Mouse (Mus musculus) regulatory T cell (primary cell): ENCODE data around the gene Rapgef2.

ENCODE experiments used
- in situ Hi-C: fragments of 300-600 bp; cut with MboI, MseI; formaldehyde crosslinking; loops from one replicate; pipeline ENCODE4 v1.15.1; 2025; ENCODE audit warnings: high pct_unique_total_duplicates

Gene Rapgef2

DNA sequence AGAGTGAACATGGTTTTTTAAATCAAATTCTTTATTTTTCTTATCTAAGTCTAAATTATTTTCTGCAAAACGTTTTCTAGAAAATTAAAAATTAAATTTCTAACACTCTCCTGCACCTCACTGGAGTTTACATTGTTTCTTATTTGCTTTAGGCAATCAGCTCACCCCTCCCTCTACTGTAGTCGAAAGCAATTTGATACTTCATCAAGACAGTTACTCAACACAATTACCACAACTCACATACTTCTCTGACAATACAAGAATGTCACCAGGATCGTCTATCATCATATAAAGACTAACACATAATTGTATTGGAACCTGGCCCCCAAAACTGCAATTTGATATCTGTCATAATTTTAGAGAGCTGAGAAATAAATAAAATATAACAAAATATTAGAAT lies 51.8 kb downstream of the Rapgef2 start:
- in situ Hi-C loops: no loop called here

DNA sequence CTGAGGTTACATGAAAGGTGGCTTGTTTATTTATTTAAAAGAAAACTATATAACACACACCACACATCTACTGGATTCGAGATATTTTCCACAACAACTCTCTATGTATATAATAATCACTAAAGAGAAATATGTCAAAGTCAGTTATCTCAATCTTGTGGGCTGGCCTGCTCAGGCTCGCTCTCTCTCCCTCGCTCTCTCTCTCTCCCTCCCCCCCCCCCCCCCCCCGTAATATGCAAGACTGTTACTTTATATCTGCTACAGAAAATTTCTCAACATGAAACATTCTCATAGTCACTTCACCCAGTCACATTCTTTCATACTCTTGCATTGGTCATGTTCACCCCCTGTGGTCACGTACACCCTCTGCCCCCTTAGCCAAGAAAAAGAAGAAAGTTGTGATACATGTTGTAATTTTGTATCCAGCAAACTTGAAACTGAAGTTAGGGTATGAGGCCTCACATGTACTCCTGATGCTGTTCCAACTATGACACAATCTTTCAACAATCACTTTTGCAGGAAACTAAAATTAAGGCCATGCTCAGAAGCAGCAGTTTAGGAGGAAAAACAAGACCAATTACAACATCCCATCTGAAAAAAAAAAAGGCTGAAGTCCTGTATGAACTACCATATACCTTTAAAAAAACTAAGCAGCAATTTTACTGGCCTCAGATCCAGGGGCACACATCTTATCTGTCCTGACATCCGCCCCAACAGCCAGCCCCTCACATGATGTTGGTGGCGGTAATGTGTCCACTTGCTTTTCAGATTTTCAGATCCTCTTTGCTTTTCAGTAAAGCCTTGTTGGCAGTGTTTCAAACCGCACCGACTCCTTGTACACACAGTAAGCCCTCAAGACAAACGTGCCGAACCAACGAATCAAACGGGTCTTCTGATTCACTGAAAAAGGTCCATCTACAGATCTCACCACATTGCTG lies 52.6 kb downstream of the Rapgef2 start:
- in situ Hi-C loops: no loop called here

GRCm38 (mm10) chr3:79230718-79231117 lies 55.6 kb downstream of the Rapgef2 start:
- in situ Hi-C loops: no loop called here

DNA sequence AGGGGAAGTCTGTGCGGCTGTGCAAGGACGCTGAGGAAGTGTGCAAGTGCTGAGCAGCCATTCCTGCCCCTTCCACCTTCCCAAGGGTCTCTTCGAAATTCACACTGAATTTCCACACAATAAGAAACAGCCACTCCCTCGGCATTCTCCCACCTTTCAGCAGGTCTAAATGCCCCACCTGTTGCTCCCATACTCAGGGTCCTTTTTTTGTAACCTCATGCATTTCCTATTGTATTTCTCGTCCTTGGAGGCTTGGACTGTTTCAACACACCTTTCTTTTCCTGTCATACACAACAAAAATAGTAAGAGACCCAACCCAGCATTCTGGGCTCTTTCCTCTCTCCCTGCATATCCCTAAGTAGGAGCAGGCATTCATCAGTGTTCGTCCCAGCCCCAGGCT lies 56.8 kb downstream of the Rapgef2 start:
- in situ Hi-C loops: loop anchor here (10.0 kb wide), 3 partner anchors 55 to 355 kb away; partner anchors contain the start of gene Rapgef2

GRCm38 (mm10) chr3:79228304-79228703 lies 58.0 kb downstream of the Rapgef2 start:
- in situ Hi-C loops: loop anchor here (10.0 kb wide), 3 partner anchors 56 to 356 kb away; partner anchors contain the start of gene Rapgef2

DNA sequence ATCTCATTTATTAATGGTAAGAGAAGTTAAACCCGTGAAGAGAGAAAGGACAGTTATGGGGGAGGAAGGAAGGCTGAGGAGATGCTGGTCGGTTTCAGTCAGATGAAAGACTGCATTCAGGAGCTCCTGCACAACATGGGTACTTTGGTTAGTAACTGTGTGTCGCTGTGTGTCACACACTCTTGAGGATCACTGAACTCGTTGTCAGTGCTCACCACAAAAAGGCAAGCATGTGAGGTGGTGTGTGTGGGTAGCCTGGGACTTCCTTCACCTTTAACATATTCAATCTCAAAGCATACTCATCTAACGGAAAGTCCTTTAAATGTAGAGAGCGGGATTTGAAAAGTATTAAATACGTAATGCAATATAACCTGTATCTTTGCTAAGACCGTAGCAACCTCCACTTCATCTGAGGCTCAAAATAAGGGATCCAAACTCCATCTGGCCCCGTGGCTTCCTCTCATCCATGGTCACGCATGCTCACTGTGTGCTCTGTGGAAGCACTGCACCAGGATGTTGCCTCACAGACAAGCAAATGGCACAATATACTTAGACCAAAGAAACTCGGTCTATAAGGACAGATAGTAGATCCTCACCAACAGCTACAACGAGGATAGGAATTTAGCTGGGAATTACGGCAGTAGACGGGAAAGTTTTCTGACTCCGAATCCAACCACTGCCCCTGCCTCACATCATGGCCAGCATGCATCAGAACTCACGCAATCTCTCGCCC lies 58.8 kb downstream of the Rapgef2 start:
- in situ Hi-C loops: loop anchor here (10.0 kb wide), 3 partner anchors 57 to 357 kb away; partner anchors contain the start of gene Rapgef2

DNA sequence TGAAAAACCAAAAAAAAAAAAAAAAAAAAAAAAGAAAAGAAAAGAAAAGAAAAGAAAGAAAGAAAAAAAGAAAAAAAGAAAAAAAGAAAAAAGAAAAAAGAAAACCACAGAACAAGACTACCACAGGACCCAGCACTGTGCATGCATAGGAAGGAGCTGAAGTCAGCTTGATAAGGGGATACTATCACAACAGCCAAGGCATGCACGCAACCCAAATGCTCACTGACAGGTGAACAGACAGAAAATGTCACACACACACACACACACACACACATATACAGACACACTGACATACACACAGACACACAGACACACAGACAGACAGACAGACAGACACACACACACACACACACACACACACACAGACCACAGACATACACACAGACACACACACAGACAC lies 59.5 kb downstream of the Rapgef2 start:
- in situ Hi-C loops: loop anchor here (10.0 kb wide), 3 partner anchors 58 to 358 kb away; partner anchors contain the start of gene Rapgef2

DNA sequence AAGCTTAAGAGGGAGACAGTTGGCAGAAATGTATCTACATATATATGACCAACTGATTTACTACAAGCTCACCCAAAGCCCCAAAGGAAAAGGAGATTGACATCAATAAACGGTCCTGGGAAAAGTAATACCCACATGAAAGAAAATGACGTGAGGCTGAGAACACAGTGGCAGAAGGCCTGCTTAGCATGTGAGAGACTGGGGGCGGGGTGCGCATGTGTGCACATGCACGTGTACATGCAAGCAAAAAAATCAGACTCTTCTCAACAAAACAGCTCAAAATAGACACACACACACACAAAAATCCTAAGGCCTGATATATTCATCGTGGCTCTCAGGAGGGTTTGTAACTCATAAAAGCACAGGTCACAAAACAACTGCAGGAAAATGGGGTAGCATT lies 60.4 kb downstream of the Rapgef2 start:
- in situ Hi-C loops: loop anchor here (10.0 kb wide), 3 partner anchors 59 to 359 kb away; partner anchors contain the start of gene Rapgef2

DNA sequence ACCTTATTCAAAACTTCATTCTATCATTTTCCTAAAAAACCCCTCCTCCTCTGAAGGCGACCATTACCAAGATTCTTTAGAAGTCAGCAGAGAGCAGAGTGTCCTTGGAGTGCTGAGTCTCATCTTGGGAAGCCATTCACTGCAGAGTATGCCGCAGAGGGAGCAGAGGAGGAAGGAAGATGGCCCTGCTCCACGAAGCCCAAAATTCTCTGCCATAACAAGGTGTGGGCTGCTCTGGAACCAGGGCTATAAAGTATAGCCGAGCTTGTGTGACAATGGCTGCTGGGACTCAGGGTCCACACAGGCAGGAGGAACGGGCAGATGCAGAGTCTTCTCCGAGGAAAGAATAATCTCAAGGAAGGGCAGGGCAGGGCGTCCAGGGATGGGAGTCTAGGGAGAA lies 62.0 kb downstream of the Rapgef2 start:
- in situ Hi-C loops: loop anchor here (10.0 kb wide), 3 partner anchors 60 to 360 kb away; partner anchors contain the start of gene Rapgef2

DNA sequence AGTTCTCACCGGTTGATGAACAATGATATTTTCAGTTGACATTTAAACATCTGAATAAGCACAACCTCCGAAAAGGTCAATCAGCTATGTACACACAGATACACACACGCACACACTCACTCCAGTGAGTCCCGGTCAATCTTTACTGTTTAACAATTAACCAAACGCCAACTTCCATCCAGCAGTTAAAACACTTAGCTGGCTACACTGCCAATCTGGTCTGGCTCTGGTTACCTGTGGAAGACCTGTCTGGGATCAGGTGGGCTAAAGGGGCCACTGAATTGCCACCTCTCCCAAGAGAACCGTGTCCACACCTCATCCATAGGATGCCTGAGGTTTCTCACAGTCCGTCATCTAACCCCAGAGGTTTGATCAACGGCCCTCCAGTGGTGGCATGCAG lies 63.0 kb downstream of the Rapgef2 start:
- in situ Hi-C loops: loop anchor here (10.0 kb wide), 3 partner anchors 62 to 362 kb away; partner anchors contain the start of gene Rapgef2

DNA sequence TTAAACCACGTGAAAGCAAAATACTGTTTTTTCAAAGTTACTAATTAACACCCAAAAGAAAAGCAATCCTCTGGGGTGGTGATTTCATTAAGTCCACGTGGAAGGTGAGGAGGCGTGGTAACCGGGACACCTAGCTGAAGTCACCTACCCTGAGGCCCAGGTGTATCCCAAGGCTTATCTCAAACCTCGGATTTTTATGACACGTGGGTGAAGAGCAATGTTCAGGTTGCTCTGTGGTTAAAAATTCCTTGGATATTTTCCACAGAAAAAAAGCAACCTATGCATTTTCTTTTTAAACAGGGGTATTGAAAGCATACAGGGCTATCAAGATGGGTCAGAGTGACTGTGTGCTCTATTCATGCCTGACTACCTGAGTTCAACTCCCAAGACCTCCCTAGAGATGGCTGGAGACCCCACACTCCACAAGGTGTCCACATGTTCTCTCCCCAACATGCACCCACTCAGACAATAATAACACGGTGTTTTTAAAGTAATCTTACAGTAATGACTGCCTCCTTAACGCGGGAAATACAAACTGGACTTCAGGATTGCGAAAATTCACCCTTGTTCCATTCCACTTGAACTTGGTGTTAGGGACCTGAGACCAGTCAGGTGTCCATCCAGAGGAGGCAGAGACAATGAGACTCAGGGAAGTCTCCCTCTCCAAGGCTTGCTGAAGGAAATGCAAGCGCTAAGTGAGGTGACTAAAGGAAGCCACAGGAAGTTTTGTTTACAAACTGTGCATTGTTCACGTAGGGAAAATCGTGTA lies 63.9 kb downstream of the Rapgef2 start:
- in situ Hi-C loops: loop anchor here (10.0 kb wide), 3 partner anchors 62 to 362 kb away; partner anchors contain the start of gene Rapgef2

DNA sequence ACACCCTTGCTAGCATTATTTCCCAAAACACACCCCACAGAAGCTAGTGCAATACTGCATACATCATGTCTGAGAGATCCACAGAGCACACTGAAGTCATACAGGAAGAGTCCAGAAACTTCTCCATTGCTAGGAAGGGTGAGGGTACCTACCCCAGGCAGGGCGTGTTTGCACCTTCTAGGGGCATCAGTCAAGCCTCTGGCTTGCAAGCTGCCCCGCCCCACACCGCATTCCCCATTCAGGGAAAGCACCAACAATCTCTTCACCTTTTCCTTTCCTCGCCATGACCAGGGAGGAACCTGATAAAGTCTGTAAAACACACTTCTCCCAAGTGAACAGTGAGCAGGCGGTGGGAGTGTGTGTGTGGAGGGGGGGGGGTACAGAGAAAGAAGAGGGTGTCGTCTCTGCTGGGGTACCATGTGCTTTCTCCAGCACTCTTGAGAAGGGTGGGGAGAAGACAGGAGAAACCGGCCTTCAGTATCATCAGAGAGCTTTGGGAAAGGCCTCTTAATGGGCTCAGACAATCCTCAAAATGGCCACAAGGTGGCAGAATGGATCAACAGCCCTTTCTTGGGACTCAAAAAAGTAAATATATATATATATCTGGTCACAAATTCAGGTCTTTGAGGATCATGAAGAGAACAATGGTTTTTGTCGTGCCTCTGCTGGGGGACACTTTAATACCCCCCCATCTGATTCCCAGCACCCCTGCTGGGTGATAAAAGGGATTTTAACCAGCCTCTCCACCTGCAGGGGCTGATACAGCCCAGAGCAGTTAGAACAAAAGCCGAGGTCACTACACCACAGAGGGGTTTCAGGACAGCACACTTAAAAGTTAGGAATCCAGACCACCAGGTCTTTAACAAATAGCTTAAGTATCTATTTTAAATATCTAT lies 64.8 kb downstream of the Rapgef2 start:
- in situ Hi-C loops: loop anchor here (10.0 kb wide), 3 partner anchors 63 to 363 kb away; partner anchors contain the start of gene Rapgef2

- in situ Hi-C loops: no loop called here
Measured at GRCm38 (mm10) chr3:79219144-79219930, 67.0 kb downstream of the Rapgef2 start.

- in situ Hi-C loops: no loop called here
Measured at GRCm38 (mm10) chr3:79218566-79219051, 67.7 kb downstream of the Rapgef2 start.

GRCm38 (mm10) chr3:79210243-79210642 lies 76.1 kb downstream of the Rapgef2 start:
- in situ Hi-C loops: no loop called here

DNA sequence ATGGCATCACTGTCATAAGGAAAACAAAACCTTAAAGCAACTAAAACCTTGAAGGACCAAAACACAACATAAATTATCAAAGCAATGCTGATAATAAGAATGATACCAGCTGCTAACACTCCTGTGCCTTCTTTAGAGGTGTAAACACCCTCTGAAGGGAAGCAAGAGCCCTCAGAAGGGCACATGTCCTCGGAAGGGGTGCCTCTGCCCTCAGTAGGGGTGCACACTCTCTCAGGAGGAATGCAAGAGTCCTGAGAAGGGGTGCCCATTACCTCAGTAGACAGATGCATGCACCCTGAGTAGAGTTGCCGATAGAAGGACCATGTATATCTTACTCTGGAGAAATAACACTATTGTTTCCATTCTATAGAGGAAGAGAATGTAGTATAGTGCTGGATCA lies 79.1 kb downstream of the Rapgef2 start:
- in situ Hi-C loops: loop anchor here (10.0 kb wide), 1 partner anchor 388 kb away; the partner anchor contains the start of gene Ppid

GRCm38 (mm10) chr3:79206524-79206923 lies 79.8 kb downstream of the Rapgef2 start:
- in situ Hi-C loops: loop anchor here (10.0 kb wide), 1 partner anchor 388 kb away; the partner anchor contains the start of gene Ppid

DNA sequence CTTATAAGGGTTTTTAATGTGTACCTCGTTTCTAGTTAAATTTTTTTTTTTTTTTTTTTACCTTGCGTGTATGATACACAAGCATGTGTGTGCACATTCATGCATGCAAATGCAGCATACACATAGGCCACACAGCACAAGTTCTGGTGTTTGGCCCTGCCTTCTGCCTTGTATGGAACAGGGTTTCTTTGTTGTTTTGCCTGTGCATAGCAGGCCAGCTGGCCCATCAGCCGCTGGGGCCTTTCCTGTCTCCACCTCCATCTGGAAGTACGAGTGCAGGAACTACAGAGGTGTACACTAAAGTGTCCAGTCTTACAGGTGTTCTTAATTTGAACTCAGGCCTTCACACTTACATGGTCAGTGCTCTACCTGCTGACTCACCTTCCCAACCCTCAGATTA lies 80.3 kb downstream of the Rapgef2 start:
- in situ Hi-C loops: loop anchor here (10.0 kb wide), 1 partner anchor 389 kb away; the partner anchor contains the start of gene Ppid

- in situ Hi-C loops: loop anchor here (10.0 kb wide), 1 partner anchor 390 kb away; the partner anchor contains the start of gene Ppid
Measured at GRCm38 (mm10) chr3:79205112-79205511, 81.2 kb downstream of the Rapgef2 start.
